Mouse (Mus musculus): ENCODE data around the gene Olfr720.

The Olfr720 gene

GRCm38 (mm10) chr14:14186738-14187137, at the start of gene Olfr720:
TSS of gene Olfr720 (minus strand) at chr14:14186838.
- DNase-seq, result no peak
